Mouse (Mus musculus) heart, postnatal 4 days (tissue): Measurements from ENCODE around the gene Magea1. TPM values are rescaled to one million over a fixed set of nuclear protein-coding genes. Genes with fewer than 3 reads are reported as not detected.
"Not testable (repeated sequence)": the region's sequence is repeated elsewhere in the genome, so short reads cannot be mapped to it uniquely, and the experiment has no call there.

Experiments
- DNase-seq: peaks from one replicate; pipeline ENCODE4 v3.0.0; 2021
- total RNA-seq, 2 experiments: library from RNA; stranded (reverse); gene quantifications; 2 replicates each; pipeline ENCODE4 v1.2.3; 2021

Gene Magea1
- not detected for total RNA-seq

DNA sequence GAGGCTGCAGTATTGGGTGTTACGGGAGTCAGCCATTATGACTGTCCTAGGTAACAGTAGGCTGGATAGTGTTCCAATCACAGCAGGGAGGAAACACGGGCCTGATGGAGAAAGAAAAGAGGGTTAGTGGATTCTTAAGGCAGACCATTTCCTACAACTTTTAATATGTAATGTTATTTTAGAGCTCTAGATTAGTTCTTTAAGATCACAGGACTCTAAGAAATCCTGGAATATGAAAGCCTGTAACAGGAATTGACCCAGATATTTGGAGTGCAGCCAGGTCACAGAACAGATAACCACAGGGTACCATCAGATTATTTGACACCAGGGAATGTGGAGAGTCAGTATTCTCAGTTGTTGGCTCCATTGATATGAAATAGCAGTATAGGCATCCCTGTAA lies at the start of gene Magea1:
TSS of gene Magea1 (minus strand) at position 101 of the 400 bp plus-strand sequence.
- not testable (repeated sequence) for DNase-seq

DNA sequence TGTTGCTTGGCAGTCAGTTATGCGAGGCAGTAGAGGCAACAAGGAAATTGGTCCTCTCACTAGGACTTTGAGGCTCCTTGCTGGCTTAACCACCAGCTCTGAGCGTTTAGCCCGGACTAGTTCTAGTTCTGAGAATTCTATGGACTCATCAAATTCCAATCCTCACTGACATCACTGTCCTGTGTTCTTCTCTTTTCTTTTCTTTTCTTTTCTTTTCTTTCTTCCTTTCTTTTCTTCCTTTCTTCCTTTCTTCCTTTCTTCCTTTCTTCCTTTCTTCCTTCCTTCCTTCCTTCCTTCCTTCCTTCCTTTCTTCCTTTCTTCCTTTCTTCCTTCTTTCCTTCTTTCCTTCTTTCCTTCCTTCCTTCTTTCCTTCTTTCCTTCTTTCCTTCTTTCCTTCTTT lies 38.7 kb upstream of the Magea1 start, which contains the start of gene Cldn34b2:
TSS of gene Cldn34b2 (minus strand) at position 101 of the 400 bp plus-strand sequence.
- not testable (repeated sequence) for DNase-seq

DNA sequence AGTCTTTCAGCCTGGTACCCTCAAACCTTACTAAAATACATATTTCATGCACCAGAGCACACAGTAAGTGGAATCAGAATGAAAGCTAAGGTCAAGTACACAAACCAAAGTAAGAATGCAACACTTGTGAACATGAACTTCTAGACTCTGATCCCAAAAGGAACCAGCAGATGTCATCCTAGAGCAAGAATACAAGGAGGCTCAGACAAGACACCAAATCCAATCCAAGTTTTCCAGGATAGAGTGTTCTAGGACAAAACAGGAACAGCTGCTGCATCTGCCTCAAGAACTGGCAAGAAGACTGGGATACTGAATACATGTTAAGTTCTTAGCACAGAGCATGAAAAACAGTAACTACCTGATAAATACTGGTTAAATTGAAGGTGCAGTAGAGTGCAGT lies 8.4 kb upstream of the Magea1 start:
- DNase-seq: peak; percentile 4

DNA sequence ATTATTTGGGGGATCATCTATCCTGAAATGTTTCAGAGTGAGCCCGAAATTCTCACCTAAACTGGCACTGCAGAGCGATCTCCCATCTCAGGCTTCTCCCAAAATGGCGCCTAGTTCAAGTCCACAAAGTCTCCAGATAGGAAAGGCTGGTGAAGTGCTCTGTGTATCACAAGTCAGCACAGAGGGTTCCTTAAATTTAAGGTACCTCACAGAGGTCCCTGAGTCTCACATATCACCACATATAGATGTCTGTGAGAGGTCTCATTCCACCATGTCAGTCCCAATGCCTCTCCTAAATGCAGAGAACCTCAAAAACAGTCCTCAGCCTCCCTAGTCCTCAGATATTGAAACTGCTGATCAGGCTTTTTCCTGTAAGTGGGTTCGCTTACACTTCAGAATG lies 4.0 kb upstream of the Magea1 start, which contains the start of gene Magea2:
TSS of gene Magea2 (minus strand) at position 101 of the 400 bp plus-strand sequence.
- DNase-seq: not testable (repeated sequence)

DNA sequence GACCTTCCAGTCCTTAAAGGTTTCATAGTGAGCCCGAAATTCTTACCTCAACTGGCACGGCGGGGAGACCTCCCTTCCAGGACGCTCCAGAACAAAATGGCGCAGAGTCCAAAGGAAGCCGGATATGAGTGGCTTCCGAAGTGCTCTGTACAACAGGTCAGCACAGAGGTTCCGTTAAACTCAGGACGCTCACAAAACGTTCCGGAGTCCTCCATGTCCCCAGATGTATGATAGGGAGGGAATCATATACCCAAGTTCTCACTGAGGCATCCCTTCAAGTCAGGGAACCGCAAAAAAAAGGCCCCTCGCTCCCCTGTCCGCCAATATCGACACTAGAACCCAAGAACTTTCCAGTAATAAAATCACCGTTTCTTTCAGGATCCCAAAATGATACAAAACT lies 26.5 kb downstream of the Magea1 start, which contains the start of gene Magea5:
TSS of gene Magea5 (minus strand) at position 101 of the 400 bp plus-strand sequence.
- not testable (repeated sequence) for DNase-seq

Other genes with a start within 250 kb of the Magea1 start
- gene Cldn34b1, start 199.5 kb downstream of the Magea1 start, total RNA-seq: not detected
- gene Magea6, start 153.8 kb downstream of the Magea1 start, total RNA-seq: not detected
- not detected for gene Magea3, start 140.3 kb downstream of the Magea1 start, total RNA-seq
- gene Magea8, start 93.9 kb downstream of the Magea1 start, total RNA-seq: not detected
- not detected for gene Magea5, start 26.6 kb downstream of the Magea1 start, total RNA-seq
- not detected for gene Magea2, start 3.9 kb upstream of the Magea1 start, total RNA-seq
- not detected for gene Cldn34b2, start 38.6 kb upstream of the Magea1 start, total RNA-seq
- gene Sat1, start 126.7 kb upstream of the Magea1 start, total RNA-seq: 10 to 100 TPM; 34.6 to 43.1 TPM
- gene Acot9, start 172.7 kb upstream of the Magea1 start, total RNA-seq: 10 to 100 TPM; 41.9 to 43.4 TPM